Mouse (Mus musculus): ENCODE data around the gene Lbhd1.
A peak's percentile ranks its signal among the peaks of the same experiment; 100 is the strongest.
"Not testable (repeated sequence)": the region's sequence is repeated elsewhere in the genome, so short reads cannot be mapped to it uniquely, and the experiment has no call there.

Gene Lbhd1

GRCm38 (mm10) chr19:8883616-8884015 lies at the start of gene Lbhd1, which contains the start of gene Gm49403:
TSS of gene Lbhd1 (plus strand) at chr19:8883732.
TSS of gene Gm49403 (plus strand) at chr19:8883930.
- no peak for DNase-seq

- not testable (repeated sequence) for DNase-seq
Observed at GRCm38 (mm10) chr19:8836327-8836726, 47.2 kb upstream of the Lbhd1 start.

GRCm38 (mm10) chr19:8837251-8837791 lies 46.2 kb upstream of the Lbhd1 start, which contains the start of gene Bscl2:
TSS of gene Bscl2 (plus strand) at chr19:8837467.
- DNase-seq = peak; percentile 86

- DNase-seq = peak; percentile 76
Observed at GRCm38 (mm10) chr19:8838041-8838730, 45.3 kb upstream of the Lbhd1 start.

GRCm38 (mm10) chr19:8839103-8839907 lies 44.2 kb upstream of the Lbhd1 start, which contains the start of gene Gng3:
TSS of gene Gng3 (minus strand) at chr19:8839194.
- peak; percentile 95 for DNase-seq

- DNase-seq = peak; percentile 88
Observed at GRCm38 (mm10) chr19:8839908-8840791, 43.4 kb upstream of the Lbhd1 start.

GRCm38 (mm10) chr19:8841012-8841411 lies 42.5 kb upstream of the Lbhd1 start:
- DNase-seq = peak; percentile 66

GRCm38 (mm10) chr19:8842961-8843360 lies 40.6 kb upstream of the Lbhd1 start:
- no peak for DNase-seq

GRCm38 (mm10) chr19:8844371-8845129 lies 39.0 kb upstream of the Lbhd1 start:
- DNase-seq = peak; percentile 54

- no peak for DNase-seq
Observed at GRCm38 (mm10) chr19:8848356-8848755, 35.2 kb upstream of the Lbhd1 start.

- no peak for DNase-seq
Observed at GRCm38 (mm10) chr19:8850402-8850901, 33.1 kb upstream of the Lbhd1 start, which contains the start of gene Lrrn4cl. TSS of gene Lrrn4cl (plus strand) at chr19:8850768.

GRCm38 (mm10) chr19:8851639-8852038 lies 31.9 kb upstream of the Lbhd1 start:
- DNase-seq = no peak

GRCm38 (mm10) chr19:8852236-8852928 lies 31.1 kb upstream of the Lbhd1 start:
- no peak for DNase-seq

GRCm38 (mm10) chr19:8853117-8853516 lies 30.4 kb upstream of the Lbhd1 start:
- DNase-seq = no peak

- DNase-seq = no peak
Observed at GRCm38 (mm10) chr19:8857689-8858088, 25.8 kb upstream of the Lbhd1 start.

- DNase-seq = no peak
Observed at GRCm38 (mm10) chr19:8859018-8859417, 24.5 kb upstream of the Lbhd1 start.

- no peak for DNase-seq
Observed at GRCm38 (mm10) chr19:8864265-8864664, 19.3 kb upstream of the Lbhd1 start.

- not testable (repeated sequence) for DNase-seq
Observed at GRCm38 (mm10) chr19:8870381-8870780, 13.2 kb upstream of the Lbhd1 start.

- no peak for DNase-seq
Observed at GRCm38 (mm10) chr19:8870838-8871237, 12.7 kb upstream of the Lbhd1 start.

GRCm38 (mm10) chr19:8871267-8872186 lies 12.0 kb upstream of the Lbhd1 start, which contains the start of gene Ubxn1:
TSS of gene Ubxn1 (plus strand) at chr19:8871496.
- DNase-seq = peak; percentile 97
